Mouse (Mus musculus) kidney, postnatal 4 days (tissue): Measurements from ENCODE around the gene Ucp2.
"Not testable (repeated sequence)": the region's sequence is repeated elsewhere in the genome, so short reads cannot be mapped to it uniquely, and the experiment has no call there.

Experiments used
- DNase-seq, 2 experiments: peaks; one replicate each; pipeline ENCODE4 v3.0.0; 2021; ENCODE audit warnings: mixed read lengths in 2 of 2

Gene Ucp2

DNA sequence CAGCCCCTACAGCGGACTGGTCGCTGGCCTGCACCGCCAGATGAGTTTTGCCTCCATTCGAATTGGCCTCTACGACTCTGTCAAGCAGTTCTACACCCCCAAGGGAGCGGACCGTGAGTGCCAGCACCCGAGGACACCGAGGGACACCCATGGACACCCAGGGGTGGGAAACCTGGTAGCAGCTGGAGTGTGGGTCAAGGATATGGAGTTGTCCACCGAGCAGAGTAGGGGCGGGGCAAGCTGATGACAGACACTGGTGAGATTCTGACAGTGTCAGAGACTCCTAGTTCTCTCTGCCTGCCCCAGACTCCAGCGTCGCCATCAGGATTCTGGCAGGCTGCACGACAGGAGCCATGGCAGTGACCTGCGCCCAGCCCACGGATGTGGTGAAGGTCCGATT, 13.0 kb upstream of the Ucp2 start:
- DNase-seq = peak in 1 of 2 experiments; percentile 20

DNA sequence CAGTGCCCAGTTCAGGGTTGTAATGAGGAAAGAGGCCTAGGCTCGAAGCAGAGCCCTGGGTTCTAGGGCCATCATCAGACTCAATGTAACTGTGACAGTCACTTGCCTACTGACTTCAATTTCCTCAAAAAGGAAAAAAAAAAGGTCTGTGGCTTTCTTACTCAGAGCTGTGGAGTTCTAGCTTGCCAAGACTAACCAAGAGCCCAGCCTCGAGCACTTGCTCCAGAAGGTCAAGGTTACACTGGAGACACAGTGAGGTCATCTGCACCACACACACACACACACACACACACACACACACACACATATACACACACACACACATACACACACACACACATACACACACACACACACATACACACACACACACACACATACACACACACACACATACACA, 11.1 kb upstream of the Ucp2 start:
- DNase-seq = not testable (repeated sequence)

DNA sequence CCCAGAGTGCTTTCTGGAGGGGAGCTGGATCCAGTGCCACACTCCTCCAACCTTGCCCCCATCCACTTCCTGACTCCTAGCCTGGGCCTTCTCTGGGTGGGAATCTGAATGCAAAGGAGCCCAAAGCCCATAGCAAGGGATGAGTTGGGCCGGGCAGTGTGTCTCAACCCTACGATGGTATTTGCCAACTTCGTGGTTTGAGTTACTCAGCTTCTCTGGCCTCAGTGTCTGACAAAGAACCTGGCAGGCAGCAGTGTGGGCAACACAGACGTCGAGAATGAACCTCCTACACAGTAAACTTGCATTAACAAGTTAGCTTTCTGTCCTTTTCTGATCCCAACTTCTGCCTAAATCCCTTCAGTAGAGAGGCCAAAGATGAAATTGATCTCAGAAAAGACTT, 8.6 kb upstream of the Ucp2 start:
- DNase-seq = no peak

DNA sequence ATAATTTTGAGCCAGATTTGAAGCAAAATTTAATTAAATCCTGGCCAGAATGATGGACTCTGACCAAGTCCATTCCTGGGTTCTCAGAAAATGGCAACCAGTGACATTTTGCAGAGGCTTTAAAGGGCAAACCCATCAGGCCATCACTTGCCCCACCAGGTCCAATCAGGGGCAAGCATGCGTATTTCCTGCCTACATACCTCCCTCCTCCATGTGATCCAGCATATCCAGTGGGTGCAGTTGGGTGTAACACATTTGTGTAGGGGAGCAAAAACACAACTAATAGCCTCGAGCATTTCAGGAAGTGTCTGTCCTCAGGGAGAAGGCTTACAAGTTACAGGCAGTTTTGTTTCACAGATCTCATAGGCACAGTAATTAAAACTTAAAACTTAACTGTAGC, 5.8 kb upstream of the Ucp2 start:
- DNase-seq = no peak

DNA sequence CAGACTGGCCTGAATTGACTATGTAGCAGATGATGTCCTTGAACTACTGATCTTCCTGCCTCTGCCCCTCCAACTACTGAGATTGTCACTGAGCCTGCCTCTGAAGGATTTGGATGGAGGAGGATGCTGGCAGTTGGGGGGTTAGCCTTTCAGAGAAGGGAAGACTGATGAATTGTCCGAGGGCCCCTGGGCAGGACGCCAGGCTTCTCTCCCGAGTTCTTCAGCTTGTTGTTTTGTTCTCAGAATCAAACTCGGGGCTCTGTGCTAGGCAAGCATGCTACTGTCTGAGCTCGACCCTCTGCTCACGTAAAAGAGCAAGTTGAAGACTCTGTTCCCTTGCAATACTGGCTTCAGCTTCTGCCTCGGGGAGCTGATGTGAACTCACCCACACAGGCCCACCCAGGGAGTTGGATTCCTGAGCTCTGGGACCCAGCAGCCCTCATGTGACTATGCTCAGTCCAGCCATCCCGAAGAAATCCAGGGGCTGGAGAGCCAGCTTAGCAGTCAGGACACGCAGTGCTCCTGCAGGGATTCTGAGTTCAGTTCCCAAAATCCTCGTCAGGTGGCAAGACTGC, 4.6 kb upstream of the Ucp2 start:
- peak; percentile 54 to 67 for DNase-seq

DNA sequence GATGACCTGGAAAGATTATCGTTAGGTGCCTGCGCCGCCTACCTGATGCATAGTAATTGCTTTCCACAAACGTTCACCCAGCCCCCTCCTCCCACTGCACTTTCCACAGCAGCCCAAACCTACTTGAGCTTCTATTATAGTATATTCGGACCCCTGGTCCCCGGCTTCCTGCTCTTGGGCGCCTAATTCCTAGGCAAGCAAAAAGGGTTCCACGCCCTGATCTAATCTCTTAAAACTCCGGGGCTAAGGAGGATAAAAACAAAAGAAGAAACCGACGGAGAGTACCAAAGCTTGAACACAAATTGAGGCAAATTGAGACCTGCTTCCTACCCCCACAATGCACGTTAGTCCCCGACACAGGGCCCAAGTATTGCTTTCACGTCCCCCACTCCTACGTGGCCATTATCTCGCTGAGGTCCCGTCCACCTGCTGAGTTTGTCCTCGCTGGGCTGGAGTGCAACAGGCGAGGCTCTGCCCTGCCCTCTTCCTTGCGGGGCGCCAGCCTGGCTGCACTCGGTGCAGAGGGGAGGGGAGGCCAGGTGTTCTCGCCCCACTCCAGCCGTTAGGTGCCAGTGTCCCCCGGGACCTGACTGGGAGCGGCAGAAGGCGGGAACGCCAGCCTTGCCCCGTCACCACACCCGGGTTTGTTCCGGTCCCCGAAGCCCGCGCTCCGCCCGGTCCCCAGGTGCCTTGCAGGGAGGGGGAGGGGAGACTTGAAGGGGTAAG, 583 bp upstream of the Ucp2 start:
- DNase-seq = peak; percentile 34 to 59

DNA sequence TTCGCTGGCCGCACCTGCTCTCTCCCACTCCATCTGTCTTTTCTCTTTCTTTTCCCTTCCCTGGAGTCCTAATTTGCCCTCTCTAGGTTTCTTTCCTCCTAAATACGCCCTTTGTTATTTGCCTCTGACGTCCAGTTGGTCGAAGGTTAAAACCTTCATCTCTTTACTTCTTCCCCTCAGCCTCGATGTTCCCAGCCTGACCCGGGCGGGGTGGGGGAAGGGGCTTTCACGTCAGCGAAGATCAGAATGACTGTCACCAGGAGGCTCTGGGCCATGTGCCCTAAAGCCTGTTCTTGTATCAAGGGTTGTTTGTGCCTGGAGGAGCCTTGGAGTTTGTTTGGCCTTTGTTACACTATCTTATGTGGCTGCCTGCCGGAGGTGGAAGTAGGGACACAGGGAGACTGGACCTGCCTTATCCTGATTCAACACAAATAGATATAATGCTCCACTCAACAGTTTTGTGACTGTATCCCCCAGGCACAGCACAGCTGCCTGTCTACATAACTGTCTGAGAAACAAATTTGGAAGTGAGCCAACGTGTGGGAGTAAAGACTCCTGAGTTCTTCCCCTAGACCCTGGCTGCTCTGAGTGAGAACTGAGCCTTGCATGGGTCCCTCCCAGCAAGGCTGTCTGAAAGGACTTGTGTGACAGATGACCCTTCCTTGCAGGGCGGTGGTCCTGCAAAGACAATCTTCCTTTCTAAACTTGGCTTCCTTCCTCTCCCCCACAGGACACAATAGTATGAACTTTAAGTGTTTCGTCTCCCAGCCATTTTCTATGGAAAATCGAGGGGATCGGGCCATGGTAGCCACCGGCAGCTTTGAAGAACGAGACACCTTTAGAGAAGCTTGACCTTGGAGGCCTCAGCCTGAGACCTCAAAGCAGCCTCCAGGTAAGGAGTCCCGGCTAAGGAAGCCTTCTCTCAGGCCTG, 612 bp downstream of the Ucp2 start:
- peak; percentile 63 to 70 for DNase-seq

DNA sequence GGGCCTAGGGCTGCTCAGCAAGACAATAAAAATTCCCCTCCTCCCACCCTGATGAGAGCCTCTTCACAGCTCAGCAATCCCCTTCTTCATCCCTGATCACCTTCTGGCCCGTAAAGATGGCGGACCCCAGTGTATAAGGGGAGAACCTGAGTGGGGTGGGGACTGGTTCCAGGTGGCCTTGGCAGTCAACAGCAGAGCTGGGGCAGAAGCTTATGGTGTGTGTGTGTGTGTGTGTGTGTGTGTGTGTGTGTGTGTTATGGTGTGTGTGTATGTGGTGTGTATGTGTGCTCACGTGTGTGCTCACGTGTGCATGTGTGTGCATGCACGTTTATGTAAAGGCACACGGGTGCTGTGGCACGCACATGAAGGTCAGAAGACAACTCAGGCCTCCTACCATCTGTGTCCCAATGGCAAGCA, 1.3 kb downstream of the Ucp2 start:
- DNase-seq = peak in 1 of 2 experiments; percentile 39

DNA sequence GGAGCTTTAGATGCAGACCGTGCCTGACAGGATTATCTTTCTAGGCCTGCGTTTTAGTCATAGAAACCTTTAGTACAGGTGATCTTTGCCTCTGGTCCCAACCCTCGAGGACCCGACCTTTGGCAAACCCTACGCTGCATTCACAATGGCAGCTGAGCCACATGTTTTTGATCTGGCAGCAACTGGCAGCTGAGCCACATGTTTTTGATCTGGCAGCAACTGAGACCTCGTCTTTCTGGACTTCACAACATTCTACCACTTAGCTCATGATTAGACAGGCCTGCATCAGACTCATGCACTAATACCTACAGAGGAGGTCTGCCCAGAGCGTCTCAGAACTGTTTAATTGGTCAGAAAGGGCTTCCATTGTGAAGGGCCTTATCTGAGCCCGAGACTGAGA, 1.9 kb downstream of the Ucp2 start:
- peak in 1 of 2 experiments; percentile 30 for DNase-seq

DNA sequence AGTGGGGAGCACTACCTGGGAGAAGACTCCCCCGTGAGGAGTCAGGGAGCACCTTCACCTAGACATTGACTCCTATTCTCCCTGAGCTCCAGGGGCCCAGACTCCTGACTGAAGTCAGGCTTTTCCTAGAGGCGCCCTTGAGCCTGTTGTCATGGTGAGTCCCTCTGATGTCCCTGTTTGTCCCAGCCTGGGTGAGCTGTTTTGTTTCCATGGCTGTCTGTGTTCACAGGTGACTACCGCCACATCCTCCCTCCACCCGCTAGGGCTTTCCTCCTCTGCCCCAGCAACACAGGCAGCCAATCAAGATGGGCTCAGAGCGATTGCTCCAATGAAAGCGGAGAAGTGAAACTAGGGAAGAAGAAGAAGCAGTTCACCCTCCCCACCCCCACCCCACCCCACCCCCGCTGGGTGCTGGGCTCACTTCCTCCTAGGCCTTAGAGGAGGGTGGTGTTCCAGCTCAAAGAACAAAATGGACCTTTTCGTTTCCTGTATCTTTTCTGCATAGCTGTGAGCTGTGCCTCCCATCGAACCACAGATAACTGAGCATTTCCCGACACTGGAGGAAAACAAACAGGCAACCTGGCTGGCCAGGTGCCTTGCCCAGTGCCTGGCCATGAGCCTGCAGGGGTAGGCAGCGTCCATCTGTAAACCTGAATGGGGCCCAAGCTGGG, 2.6 kb downstream of the Ucp2 start:
- DNase-seq = peak; percentile 68 to 82

DNA sequence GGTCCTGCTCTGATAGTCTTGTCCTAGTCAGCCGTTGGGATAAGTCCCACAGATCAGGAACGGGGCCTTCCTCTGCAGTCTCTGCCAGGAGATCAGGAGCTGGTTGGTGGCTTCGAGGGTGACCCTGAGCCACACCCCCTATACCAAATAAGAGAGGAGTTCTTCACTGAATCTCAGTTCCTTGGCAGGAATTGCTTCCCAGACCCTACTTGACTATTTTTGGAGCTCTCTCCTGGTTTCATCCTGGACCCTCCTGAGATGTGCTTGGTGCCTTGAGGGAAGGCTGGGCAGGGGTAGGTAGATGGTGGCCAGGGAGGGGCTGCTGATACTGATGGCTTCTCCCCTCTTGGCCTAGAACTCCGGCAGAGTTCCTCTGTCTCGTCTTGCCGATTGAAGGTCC, 3.2 kb downstream of the Ucp2 start:
- DNase-seq = no peak

DNA sequence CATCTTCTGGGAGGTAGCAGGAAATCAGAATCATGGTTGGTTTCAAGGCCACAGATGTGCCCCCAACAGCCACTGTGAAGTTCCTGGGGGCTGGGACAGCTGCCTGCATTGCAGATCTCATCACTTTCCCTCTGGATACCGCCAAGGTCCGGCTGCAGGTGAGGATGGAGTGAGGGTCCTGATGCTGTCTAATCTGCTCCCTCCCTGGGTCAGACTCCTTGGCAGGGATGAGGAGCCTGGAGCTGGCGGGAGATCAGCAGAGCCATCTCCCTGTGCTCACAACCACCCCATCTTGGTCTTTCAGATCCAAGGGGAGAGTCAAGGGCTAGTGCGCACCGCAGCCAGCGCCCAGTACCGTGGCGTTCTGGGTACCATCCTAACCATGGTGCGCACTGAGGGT, 3.7 kb downstream of the Ucp2 start:
- DNase-seq = no peak

DNA sequence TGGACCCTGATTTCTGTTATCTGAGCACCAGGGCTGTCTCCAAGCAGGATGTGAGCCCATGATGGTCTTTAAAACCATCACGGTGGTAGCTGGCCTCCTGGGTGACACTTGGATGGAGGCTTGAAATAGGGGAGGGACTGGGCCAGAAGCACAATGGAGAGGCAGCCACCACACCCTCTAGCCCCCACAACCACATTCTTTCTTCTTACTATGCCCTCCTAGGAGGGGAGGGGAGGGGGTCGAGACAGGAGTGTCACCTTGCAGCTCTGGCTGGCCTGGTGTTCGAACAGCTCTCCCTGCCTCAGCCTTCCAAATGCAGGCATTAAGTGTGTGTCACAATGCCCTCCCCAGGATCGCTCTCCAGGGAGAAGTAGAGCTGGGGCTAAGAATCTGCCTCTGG, 4.3 kb downstream of the Ucp2 start:
- DNase-seq = no peak

DNA sequence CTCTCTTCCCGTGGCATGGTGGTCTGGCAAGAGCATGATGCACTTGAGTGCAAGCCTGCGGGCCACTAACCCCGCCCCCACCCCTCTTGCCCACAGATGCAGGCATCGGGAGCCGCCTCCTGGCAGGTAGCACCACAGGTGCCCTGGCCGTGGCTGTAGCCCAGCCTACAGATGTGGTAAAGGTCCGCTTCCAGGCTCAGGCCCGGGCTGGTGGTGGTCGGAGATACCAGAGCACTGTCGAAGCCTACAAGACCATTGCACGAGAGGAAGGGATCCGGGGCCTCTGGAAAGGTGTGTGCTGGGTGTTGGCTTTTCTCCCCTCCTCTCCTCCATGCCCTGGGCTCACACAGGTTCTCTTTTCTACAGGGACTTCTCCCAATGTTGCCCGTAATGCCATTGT, 4.8 kb downstream of the Ucp2 start:
- DNase-seq = no peak

DNA sequence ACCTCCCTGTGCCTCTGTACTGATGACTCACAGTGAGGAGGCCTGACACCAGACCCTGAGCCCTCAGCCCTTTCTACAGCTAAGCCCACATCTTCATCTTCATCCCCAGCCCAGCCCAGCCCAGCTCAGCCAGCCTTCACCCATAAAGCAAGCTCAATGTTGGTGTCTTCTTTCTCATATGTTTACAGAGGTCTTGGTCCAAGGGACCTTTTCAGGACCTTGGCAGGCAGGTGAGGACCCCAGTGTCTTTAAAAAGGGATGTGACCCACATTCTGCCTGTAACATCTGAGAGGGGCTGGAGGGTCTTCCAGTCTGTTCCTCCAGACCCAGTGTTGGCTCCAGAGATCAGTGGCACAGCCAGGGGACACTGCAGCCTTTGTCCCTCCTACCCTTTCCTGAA, 6.3 kb downstream of the Ucp2 start:
- DNase-seq = no peak

DNA sequence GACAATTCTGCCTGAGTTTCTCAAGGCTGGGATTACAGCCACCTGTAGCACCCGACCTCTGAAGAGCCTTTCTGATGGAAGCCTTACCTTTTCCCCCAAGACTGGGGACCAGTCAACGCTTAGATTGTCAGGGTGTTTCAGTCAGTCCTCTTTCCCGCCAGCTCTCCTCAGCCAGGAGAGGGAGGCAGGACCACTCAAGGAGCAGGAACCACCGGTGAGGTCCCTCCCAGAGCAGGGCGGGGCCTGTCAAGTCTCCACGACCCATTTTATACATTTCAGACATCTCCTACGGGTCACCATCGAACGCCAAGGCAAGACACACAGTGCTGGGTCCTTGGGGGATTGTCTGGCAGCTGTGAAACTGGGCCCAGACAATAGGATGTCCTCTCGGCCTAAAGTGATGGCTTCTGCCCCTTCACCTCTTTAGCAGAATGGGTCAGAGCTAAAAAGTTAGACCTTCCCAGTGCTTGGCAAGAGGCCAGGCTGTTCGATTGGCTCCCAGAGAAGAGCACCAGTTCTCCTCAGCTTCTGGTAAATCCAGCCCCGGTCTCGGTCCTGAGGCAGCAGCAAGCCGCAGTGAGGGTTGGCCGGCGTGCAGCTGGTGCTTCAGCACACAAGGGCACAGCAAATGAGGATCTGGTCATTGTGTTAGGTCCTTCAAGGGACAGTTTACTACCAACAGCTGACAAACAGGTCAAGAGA, 7.3 kb downstream of the Ucp2 start:
- peak; percentile 37 to 46 for DNase-seq

DNA sequence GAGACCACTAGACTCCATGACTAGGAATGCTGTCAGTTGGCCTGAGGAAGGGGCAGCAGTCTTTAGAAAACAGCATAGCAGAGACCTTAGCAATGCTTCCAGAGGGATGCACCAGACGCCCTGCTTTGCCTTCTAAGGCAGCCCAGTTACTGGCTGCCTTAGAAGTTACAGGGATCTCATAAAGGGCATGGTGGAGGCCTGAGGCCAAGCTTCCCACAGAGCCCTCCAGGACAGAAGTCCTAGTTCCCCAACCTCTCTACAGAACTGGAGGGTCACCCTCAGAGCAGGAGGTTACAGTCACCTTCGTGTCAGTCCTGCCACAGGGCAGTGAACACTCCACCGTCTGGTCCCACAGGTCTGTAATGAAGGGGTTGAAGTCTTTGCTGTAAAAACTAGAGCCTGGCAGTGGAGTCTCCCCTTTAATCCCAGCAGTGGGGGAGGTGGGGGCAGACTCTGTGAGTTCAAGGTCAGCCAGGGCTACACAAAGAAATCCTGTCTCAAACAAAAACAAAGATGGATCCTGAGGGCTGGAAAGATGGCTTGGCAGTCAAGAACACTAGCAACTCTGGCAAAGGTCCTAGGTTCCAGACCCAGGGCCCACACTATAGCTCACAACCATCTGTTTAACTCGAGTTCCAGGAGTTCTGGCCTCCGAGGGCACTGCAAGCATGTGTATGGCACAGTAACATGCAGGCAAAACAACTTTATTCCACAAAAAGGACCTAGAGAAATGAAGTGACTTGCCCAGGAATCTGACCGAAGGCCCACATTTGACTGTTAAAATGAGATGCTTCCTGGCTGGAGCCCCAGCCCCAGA, 8.1 kb downstream of the Ucp2 start:
- peak in 1 of 2 experiments; percentile 24 for DNase-seq

DNA sequence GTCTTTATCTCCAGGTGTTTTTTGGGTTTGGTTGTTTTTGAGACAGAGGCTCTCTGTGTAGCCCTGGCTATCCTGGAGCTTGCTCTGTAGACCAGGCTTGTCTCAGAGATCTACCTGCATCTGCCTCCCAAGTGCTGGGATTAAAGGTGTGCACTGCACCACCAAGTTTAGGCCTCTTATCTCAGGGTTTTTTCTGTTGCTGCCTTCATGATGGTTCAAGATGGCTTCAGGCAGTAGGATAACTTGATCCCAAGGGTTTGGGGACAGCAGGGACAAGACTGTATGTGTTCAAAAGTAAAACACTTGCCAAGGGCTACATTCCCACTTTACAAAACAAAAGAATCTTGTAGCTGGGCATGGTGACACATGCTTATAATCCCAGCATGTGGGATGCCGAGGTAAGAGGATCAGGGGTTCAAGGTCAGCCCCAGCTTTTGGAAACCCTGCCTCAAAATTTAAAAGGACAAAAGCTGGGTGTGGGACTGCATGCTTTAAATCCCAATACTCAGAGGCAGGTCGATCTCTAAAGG, 8.8 kb downstream of the Ucp2 start:
- no peak for DNase-seq

DNA sequence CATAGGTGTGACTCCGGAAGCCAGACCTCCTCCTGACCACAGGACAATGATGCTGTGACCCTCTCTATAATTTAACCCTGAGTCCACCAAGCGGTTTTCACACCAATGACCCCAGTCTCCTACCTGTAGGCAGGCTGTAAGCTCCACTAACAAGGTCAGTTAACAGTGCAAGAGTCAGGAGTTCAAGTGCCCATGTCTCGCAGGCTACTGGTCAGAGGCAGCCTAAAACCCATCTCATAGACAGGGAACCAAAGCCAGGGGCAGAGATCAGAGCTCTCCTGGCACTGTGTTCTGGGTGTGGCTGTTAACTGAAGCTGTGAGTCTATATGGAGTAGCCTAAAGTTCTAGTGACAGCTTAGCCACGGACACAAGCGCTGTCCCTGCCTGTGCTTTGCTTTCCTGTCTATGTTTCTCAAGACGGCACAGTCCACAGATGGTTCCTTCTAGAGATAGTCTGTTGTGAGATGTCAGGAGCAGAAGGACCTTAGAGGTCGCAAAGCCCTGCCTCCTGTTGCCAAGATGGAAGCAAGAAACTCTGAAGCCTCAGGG, 9.3 kb downstream of the Ucp2 start:
- peak in 1 of 2 experiments; percentile 12 for DNase-seq

DNA sequence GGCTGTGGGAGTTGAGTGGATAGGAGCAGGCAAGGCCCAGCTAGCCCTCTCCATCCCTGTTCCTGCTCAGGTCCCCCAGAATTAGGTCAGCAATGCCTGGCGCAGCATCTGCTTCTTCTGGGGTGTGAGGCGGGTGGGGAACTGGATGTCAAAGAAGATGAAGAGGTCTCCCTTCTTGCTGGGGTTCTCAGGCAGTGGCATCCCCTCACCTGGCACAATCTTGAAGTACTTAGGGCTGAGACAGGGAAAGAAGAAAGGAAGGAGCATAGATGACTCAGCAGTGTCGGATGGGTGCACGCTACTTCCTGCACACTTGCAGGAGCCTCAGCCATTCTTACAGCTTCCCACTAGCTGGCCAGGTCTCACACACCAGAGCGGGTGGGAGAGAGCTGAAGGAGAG, 9.9 kb downstream of the Ucp2 start:
- no peak for DNase-seq
